Mouse (Mus musculus): ENCODE data around the gene Fip1l1.

Fip1l1 gene

DNA sequence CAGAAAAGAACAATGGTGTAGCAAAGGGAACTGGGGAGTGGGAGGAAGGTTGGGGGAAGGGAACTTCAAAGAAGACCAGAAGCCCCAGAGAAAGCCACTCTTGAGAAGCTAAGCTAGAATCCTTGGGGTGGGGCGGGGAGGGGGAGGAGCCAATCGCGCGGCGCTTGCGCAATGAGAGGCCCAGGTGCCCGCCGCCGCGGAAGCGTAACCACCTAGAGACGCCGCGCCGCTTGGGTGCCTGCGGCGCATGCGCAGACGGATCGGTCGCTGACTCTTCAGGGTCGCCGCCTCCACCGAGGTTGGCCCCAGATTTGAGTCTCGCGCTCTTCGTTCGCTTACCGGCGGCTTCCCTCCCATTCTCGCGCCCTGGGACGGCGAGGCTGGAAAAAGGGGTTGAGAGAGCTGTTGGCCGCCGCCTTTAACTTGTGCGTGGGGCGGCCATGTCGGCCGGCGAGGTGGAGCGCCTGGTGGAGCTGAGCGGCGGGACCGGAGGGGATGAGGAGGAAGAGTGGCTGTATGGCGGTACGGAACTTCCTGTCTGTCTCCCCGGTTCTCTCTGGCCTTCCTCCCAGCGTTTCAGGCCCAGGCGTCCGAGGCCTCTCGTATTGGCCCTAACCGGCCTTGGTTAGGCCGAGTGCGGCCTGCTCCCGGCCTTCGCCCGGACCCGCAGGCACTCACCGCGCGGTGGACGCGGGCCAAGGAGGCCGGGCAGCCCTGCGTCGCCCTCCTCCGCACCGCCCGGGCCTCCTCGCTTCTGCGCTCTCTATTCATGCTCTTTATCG lies at the start of gene Fip1l1:
Fip1l1 (plus strand) TSS at position 210 of the 782 bp plus-strand sequence.
- peak; percentile 92 to 97 for DNase-seq (ENCODE audit: inconsistent age in 2 of 2, low spot score in 1 of 2)

DNA sequence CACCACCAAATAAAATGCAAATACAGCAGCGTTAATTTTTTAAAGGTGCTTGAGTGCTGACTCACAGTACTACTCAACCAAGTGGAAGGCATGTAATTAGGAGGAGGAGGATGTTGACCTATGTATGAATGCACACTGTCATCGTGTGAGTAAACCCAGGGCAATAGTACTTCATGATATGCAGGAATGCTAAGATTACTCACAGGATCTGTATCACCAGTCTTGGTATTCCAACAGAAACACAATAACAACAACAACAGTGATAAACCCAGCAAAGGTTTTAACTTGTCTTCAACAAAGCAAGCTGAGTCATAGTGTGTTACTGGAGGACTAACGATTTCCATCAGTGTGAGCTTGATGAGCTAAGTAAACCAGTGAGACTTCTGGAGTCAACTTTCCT lies 42.5 kb upstream of the Fip1l1 start:
- DNase-seq (ENCODE audit: inconsistent age in 2 of 2, low spot score in 1 of 2), result no peak

DNA sequence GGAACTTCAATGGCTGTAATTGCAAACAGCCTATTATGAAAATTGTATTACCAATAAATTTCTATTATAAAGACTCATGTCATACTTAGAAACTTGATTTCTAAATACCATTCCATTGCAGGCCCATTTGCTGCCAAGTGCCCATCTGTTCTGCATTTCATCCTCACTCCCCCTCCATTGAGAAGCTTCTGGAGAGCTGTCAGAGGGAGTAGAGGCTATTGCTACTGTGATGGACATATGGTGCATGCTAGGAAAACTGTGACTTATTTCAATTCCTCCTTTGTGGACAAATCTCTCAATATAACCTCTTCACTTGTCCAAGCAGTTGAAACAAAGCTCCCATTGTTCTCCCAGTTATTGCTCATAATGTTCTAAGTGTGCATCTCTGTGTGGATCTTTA lies 23.6 kb upstream of the Fip1l1 start:
- DNase-seq (ENCODE audit: inconsistent age in 2 of 2, low spot score in 1 of 2), result no peak

DNA sequence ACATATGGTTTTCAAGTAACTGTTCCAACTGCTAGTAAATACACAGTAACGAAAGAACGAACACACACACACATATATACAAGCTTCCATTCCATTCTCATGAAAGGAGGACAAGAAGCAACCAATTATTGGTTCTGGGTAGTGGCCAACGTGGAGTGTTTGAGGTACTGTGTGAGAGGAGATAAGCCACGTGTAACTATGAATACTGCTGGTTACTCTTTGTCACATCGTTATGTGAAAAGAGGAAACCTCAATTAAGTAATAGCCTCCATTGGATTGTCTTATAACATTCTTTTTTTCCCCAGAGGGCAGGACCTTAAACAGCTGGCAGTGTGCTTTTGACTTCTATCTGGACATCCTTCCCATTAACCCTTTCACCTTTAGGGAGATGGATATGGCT lies 8.2 kb upstream of the Fip1l1 start:
- no peak for DNase-seq (ENCODE audit: inconsistent age in 2 of 2, low spot score in 1 of 2)

DNA sequence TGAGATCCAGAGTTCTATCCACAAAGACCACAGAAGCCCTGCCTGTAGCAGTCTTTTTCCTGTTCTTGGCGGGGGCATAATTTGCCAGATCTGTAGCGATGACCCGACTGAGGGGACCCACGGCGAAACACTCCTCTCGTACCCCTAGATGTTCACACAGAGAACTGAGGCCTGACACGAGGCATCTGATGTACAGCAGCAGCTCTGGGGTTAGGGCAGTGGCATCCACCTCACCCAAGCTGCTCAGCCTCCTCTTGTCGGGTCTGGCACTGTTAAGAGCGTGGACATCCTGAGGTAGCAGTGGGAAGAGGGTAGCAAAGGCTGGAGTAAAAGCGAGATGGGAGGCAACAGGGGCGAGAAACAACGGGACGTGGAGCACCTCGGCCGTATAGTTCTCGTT lies 4.5 kb upstream of the Fip1l1 start:
- DNase-seq (ENCODE audit: inconsistent age in 2 of 2, low spot score in 1 of 2), result peak in 1 of 2 experiments; percentile 35

DNA sequence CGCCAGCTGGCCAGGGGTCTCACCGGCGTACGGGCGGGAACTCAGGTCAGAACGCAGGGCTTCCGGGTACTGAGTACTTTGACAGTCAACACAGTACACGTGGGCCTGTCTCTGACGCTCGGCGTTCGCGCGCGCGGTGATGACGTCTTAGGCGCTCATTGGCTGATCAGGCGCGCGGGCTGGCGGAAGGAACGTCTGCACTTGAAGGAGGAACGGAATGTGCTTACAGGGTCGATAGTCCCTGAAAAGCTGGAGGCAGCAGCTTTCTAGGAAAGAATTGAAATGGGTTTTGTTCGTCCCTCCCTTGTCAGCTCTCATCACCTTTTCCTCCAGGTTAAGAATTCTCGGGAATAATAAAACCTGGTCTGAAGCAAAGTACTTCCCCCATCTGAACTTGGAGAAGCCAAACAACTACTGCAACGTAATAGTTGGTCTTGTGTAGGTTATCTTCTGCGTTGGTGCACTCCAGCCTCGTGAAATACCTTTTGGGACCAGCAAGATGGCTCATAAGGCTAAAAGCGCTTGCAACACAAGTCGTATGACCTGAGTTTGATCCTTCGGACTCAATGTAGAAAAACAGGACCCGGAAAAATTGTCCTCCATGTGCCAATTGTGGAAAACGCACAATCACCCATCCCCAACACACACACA lies 3.5 kb upstream of the Fip1l1 start, which contains the start of gene Scfd2:
Scfd2 (minus strand) TSS at position 130 of the 651 bp plus-strand sequence.
- DNase-seq (ENCODE audit: inconsistent age in 2 of 2, low spot score in 1 of 2), result peak; percentile 96 to 99

DNA sequence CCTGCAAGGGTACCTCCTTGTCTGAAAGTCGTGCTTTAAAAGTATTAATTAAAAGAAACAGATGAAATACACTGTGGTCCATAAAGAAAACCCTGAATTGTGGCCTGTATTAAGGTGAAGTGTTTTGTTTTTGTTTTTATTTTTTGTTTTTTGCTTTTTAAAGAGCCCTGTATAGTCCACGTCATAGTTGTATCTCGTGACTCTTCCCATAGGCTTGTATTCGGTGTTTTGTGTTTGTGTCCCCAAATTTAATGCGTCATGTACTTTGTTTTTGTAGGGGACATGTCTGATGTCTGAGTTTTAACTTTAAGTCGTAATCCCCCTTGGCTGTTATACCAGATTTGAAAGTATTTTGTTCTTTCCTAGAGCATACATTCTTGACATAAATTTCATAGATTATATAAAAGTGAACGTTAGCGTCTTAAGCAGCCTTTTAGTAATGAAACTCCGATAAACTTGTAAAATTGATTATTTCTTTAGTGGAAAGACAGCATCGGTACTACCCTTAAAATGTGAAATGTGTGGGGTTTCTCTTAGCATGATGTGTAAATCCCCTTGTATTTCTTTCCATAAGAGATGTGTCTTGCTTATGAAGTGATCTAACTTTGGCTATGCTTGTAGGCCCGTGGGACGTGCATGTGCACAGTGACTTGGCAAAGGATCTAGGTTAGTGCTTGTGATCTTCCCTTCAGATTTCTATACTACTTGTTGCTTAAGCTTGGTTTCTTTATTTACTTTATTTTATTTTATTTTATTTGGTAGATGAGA lies 1.1 kb downstream of the Fip1l1 start:
- peak in 1 of 2 experiments; percentile 45 for DNase-seq (ENCODE audit: inconsistent age in 2 of 2, low spot score in 1 of 2)

DNA sequence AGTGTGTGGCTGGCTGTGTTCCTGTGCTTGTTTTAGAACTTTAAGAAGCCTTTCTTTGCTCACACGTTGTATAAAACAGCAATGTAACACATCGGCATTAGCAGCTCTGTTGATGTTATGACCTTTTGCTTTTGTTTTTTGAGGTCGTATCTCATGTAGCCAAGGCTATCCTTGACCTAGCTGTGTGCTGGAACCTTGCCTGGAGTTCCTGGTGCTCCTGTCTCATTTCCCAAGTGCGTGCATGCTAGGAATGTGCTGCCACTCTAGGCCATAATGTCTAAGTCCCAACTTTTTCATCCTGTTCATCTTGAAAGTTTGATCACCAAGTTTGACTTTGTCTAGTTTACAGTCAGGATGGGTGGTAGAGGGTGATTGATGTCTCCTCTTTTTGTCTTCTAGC lies 10.4 kb downstream of the Fip1l1 start:
- peak in 1 of 2 experiments; percentile 72 for DNase-seq (ENCODE audit: inconsistent age in 2 of 2, low spot score in 1 of 2)

DNA sequence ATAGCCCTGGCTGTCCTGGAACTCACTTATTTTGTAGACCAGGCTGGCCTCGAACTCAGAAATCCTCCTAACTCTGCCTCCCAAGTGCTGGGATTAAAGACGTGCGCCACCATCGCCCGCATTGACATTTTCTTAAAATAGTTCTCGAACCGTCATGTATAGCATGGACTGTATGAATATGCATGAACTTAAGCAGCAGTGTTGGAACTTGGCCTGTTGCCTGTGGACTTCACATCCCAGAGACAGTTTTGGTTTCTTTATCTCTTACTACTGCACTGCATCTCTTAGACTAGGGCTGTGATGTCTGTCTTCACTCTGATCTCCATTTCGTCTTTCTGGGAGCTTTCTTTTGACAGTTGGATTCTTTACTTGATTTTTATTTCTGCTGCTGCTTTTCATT lies 14.3 kb downstream of the Fip1l1 start:
- no peak for DNase-seq (ENCODE audit: inconsistent age in 2 of 2, low spot score in 1 of 2)

DNA sequence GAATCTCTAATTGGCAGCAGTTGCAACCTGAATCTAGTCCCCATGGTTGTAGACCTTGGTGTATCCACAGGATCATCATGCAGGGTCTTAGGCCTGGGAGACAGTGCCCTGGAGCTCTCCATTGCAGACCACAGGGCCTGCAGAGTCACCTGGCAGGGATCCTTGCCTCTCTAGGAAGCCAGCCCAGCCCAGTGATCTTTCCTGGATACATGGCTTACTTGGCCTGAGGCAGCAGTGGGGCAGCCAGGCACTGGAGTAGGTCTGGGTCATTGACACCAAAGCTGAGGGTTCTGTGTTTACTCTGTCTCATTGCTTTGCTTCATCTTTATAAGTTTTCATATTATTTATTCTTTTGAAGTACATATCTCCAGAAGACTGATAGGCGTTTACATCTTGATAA lies 25.9 kb downstream of the Fip1l1 start:
- DNase-seq (ENCODE audit: inconsistent age in 2 of 2, low spot score in 1 of 2), result peak; percentile 14 to 38

DNA sequence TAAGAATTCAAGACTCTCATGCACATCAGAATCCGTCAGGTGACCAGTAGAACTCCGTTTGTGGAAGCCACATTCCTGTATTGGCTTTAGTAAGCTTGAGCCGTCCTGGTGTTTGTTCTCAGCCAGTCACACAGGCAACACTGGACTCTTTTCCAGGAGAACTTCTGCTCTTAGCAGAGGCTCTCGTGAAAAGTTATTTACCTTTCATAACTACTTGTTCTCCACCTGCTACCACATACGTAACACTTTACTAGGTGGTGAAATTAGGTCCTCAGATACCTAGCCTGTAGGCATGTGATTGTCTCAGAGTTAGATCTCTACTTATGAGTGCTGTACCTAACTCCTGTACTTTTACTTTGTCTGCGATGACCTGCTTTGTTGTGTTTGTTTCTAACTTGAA lies 36.5 kb downstream of the Fip1l1 start:
- DNase-seq (ENCODE audit: inconsistent age in 2 of 2, low spot score in 1 of 2), result no peak

DNA sequence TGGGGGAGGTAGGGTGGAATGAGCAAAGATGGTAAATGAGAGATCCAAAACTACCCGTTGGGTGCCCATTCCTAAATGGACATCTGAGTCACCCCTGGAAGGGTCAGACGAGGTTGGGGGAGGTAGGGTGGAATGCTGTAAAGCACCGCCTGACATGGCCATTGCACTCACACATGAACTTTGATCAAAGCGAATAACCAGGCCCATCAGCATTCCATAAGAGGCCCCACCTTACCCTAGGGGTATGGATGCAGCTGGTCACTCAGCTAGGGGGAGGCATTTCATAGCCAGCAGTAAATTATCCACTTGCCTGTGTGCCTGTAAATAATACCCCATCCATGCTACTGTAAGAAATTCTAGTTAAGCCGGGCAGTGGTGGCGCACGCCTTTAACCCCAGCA lies 53.9 kb downstream of the Fip1l1 start:
- no peak for DNase-seq (ENCODE audit: inconsistent age in 2 of 2, low spot score in 1 of 2)

DNA sequence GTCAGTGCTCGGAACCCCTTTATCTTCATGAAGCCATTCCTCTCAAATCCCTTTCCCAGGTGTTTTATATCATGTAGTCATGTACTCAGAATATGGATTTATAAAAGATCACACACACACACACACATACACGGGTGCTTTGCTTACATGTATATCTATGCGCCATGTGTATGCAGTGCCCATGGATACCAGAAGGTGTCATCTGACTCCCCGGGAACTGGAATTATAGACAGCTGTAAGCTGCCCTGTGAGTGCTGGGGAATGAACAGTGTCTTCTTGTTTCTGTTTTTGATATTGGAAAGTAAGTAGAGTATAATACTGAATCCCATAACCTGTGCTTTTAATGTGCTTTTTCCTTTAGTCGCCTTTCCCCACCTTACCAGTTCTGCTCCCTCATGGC lies 56.2 kb downstream of the Fip1l1 start:
- DNase-seq (ENCODE audit: inconsistent age in 2 of 2, low spot score in 1 of 2), result no peak

DNA sequence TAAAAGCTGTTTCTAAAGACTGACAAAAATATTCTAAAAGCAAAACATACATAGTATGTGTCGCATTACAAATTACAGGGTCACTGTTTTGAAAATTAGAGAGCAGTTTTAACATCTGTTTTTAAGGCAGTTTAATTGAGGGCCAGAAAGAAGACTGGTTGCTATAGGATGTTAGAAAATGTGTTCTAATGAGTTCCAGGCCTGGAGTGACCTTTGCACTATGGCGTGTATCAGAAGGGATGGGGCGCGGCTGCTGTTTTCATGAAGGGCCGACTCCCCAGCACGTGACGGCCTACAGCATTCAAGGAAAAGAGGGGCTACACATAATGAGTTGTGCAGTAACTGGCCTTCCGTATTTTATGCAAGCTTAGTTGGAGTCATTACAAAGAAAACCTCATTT lies 57.9 kb downstream of the Fip1l1 start:
- DNase-seq (ENCODE audit: inconsistent age in 2 of 2, low spot score in 1 of 2), result no peak

DNA sequence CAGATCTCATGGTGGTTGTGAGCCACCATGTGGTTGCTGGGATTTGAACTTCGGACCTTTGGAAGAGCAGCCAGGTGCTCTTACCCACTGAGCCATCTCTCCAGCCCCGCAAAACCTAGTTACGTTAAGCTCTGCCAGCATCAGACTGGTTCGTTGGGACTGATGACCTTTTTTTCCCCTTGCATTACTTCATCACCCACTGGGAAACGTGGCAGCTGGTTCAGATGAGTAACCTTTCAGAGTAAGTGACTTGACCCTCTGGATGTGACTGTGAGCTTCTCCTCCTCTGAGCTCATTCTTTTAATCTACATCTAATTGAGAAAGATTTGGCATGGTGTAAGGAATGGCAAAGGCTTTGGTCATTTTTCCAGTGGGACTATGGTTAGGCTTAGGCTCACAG lies 64.8 kb downstream of the Fip1l1 start:
- no peak for DNase-seq (ENCODE audit: inconsistent age in 2 of 2, low spot score in 1 of 2)

DNA sequence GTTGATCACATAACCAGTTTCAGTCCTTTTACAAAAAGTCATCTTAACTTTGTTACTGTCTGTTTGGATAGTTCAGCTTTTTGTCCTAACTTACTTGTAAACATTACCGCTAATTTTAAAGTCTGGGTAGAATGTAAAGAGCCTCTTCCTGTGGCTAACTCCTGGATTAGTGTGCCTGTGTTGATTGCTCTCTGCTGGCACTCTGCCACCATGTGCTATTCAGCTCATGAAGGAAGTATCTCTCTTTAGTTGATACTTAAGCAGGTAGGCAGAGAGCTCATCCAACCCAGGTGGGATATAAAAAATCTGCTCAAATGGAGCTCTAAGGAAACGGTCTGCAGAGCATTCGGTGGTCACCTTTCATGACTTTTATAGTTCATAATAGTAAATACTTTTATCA lies 65.9 kb downstream of the Fip1l1 start:
- no peak for DNase-seq (ENCODE audit: inconsistent age in 2 of 2, low spot score in 1 of 2)

DNA sequence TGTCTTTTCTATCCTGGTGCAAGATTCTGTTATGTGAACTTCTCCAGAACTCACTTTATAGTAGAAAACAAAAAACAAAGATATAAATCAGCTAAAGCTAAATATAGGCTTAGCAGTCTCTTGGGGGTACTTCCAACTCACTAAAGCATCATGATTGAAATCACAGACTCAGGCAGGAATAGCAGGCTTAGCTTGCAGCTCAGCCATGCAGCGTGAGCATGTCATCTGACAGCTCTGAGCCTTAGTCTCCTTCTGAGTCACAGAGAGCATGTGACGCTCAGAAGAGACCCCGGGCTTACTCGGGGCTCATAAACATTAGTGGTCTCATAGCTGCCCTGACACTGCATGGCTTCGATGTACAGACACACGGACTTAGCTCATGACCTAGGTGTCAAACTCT lies 66.7 kb downstream of the Fip1l1 start:
- no peak for DNase-seq (ENCODE audit: inconsistent age in 2 of 2, low spot score in 1 of 2)

DNA sequence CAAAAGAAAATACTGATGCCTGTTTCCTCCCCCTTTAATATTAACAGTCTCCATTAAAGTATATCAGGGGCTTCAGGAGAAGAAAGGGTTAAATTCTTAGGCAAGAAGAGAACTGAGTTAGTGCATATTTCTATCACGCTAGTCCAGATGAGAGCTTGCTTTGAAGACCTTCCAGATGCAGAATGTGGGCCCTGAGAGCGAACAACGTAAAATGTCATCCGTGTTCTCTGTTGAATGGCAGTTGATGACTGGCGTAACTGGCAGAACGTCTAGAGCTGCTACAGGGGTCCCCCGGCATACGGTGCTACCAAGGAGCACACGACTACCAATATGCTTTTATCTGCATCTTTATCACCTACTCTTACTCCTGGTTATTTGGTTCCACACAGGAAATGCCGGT lies 67.1 kb downstream of the Fip1l1 start:
- DNase-seq (ENCODE audit: inconsistent age in 2 of 2, low spot score in 1 of 2), result no peak

DNA sequence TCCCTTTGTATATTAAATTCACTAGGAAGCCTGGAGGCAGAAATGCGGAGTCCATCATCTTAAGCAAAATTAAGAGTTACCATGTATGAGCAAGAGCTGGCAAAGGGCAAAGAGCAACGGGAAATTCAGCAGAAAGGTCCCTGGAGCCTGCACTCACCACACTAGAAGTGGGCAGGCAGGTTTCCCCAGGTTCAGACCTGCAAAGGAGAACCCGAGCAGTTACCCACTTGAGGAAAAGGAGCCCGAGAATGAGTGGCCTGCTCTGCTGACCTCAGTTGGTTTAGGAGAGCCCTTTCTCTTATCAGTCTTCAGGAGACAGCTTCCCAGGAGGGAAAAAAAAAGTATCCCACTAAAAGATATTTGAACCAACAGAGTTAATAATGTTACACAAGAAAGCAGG lies 68.1 kb downstream of the Fip1l1 start:
- DNase-seq (ENCODE audit: inconsistent age in 2 of 2, low spot score in 1 of 2), result no peak

DNA sequence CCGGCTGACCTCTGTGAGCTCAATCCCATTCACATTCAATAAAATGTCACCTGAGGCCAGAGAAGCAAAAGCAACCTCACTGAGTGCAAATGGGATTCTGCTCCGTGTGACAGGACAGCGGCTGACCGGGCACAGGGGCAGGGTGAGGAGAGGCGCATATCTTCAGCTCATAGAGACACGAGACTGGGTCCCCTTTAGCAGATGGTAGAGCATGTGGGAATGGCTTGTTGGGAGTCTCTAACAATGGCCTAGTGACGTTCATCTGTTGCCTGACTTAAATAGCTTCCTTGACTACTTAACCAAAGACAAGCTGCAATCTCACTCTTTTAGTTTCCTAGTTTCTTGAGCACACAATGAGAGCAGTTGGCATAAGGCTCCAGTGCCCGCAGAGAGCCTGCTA lies 71.0 kb downstream of the Fip1l1 start:
- DNase-seq (ENCODE audit: inconsistent age in 2 of 2, low spot score in 1 of 2), result no peak

DNA sequence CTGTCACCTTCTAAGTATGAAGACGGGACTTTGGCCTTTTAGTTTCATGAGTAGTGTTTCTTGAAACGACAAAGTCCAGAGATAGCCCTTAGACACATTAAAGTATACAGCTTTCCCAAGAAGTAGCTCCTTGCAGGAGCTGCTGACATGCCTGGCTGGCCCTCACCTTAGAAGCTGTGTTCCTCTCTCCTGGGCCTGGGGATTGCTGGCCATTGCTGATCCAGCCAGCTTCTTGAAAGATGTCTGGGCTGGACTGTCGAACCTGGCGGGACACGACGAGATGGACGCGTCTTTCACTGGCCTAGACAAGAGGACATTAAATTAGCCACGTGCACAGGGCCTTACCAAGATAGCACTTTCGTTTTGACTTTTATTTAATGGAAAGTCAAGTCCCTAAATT lies 75.3 kb downstream of the Fip1l1 start:
- no peak for DNase-seq (ENCODE audit: inconsistent age in 2 of 2, low spot score in 1 of 2)

DNA sequence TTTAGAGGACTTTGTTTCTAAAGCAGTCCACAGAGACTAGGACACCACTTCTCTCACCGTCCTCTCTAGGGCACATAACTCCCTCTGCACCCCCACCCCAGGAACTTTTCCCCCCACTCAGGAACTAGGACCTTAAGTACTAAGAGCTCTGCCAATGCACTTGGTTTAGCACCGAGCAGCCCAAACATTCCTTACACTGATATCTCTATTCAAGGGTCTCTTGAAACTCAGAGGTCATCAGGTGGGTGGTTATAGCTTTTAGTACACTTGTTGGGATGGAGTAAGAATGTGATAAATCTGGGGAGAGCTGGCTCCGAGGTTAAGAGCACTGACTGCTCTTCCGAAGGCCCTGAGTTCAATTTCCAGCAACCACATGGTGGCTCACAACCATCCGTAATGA lies 77.5 kb downstream of the Fip1l1 start:
- DNase-seq (ENCODE audit: inconsistent age in 2 of 2, low spot score in 1 of 2), result no peak

Data from adrenal gland, adult (tissue).